Mouse (Mus musculus) MEL (cell line): Measurements from ENCODE around the gene Kxd1.

Source experiments
- BHLHE40 ChIP-seq: IDR thresholded peaks from 2 replicates; pipeline ENCODE4 v1.6.1; 2012; ENCODE audit warnings: low read depth, mild to moderate bottlenecking, inconsistent platforms, low read length, improper control_type of control experiment, borderline replicate concordance
- CHD2 ChIP-seq: IDR thresholded peaks from 2 replicates; pipeline ENCODE4 v1.6.1; 2011; ENCODE audit warnings: low read length, improper control_type of control experiment
- CTCF ChIP-seq, 3 experiments: IDR thresholded peaks in 2 of 3; conservative IDR thresholded peaks in 1 of 3; 2 replicates each; pipeline ENCODE4 v1.5.1; 2011 to 2012; ENCODE audit warnings: low read length in 3 of 3, low read depth in 2 of 3, mild to moderate bottlenecking in 2 of 3, improper control_type of control experiment in 1 of 3, inconsistent platforms in 1 of 3, mixed read lengths in 1 of 3, moderate library complexity in 1 of 3; ENCODE audit not compliant: control insufficient read depth in 1 of 3, insufficient read depth in 1 of 3, poor library complexity in 1 of 3, severe bottlenecking in 1 of 3
- E2F4 ChIP-seq: IDR thresholded peaks from 2 replicates; pipeline ENCODE4 v1.6.1; 2011; ENCODE audit warnings: low read depth, low read length, improper control_type of control experiment, borderline replicate concordance
- ELF1 ChIP-seq: IDR thresholded peaks from 2 replicates; pipeline ENCODE4 v1.6.1; 2014; ENCODE audit warnings: low read depth, mild to moderate bottlenecking, inconsistent platforms, low read length, improper control_type of control experiment, moderate library complexity
- GABPA ChIP-seq: IDR thresholded peaks from 2 replicates; pipeline ENCODE4 v1.6.1; 2012; ENCODE audit warnings: low read depth, mild to moderate bottlenecking, inconsistent platforms, low read length, improper control_type of control experiment, moderate library complexity
- HCFC1 ChIP-seq: IDR thresholded peaks from 2 replicates; pipeline ENCODE4 v1.6.1; 2012; ENCODE audit warnings: low read depth, mild to moderate bottlenecking, inconsistent platforms, low read length, improper control_type of control experiment, moderate library complexity
- JUND ChIP-seq: IDR thresholded peaks from 2 replicates; pipeline ENCODE4 v1.6.1; 2011; ENCODE audit warnings: low read depth, mild to moderate bottlenecking, improper control_type of control experiment, low read length
- MAX ChIP-seq: IDR thresholded peaks from 2 replicates; pipeline ENCODE4 v1.6.1; 2011; ENCODE audit warnings: low read length, improper control_type of control experiment
- NRF1 ChIP-seq: IDR thresholded peaks from 2 replicates; pipeline ENCODE4 v1.6.1; 2014; ENCODE audit warnings: low read depth, mild to moderate bottlenecking, inconsistent platforms, low read length, improper control_type of control experiment, moderate library complexity; ENCODE audit not compliant: poor library complexity, insufficient read depth, severe bottlenecking
- POLR2A ChIP-seq, 2 experiments: IDR thresholded peaks; 2 replicates each; pipeline ENCODE4 v1.6.1; 2011 to 2012; ENCODE audit warnings: low read length in 2 of 2, mild to moderate bottlenecking in 2 of 2, control low read depth in 1 of 2, improper control_type of control experiment in 1 of 2, low read depth in 1 of 2, moderate library complexity in 1 of 2; ENCODE audit not compliant: control insufficient read depth in 1 of 2, insufficient read depth in 1 of 2, poor library complexity in 1 of 2
- TAL1 ChIP-seq: IDR thresholded peaks from 2 replicates; pipeline ENCODE4 v1.6.1; 2012; ENCODE audit warnings: mild to moderate bottlenecking, inconsistent platforms, low read length, moderate library complexity, mixed read lengths
- UBTF ChIP-seq: IDR thresholded peaks from 2 replicates; pipeline ENCODE4 v1.6.1; 2012; ENCODE audit warnings: low read depth, mild to moderate bottlenecking, inconsistent platforms, low read length, improper control_type of control experiment, moderate library complexity, borderline replicate concordance; ENCODE audit not compliant: insufficient read depth
- ZKSCAN1 ChIP-seq: IDR thresholded peaks from 2 replicates; pipeline ENCODE4 v1.6.1; 2012; ENCODE audit warnings: low read depth, mild to moderate bottlenecking, inconsistent platforms, low read length, improper control_type of control experiment, moderate library complexity

DNA sequence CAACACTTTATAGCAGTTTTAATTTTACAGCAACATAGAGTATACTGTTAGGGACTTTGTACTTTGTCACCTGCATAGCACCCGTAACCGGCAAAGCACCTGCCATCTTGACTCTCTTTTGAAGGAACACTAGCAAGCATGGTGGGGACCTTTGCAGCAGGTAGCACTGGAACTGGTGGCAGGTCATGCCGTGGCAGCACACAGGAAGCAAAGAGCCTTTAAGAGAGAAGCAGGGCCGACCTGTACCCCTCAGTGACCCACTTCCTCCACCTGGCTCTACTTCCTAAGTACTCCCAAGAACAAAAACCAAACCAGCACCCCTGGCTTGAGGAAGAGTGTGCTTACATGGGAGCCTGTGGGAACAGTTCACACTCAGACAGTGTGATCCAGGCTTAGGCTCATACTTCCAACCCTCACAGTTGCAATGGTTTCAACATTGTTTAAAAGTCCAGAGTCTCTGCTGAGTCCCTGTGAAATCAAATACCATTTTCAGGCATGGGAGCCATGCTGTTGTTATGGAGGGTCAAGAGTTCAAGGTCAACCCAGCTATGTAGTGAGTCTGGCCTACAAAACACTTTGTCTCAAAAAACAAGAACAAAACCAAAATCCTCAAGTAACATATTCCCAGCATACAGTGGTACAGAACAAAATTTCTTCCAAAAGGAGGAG lies 27.5 kb upstream of the Kxd1 start:
- TF ChIP-seq TAL1 (no peak), UBTF (no peak), CTCF (IDR thresholded peaks at IDR 0.05 in 2 of 3, conservative IDR thresholded peaks at IDR 0.05 in 1 of 3; ENCODE audit: control insufficient read depth in 1 of 3, insufficient read depth in 1 of 3, low read depth in 2 of 3, low read length in 3 of 3, poor library complexity in 1 of 3, severe bottlenecking in 1 of 3) (no peak), JUND (no peak), NRF1 (no peak), E2F4 (no peak), HCFC1 (no peak), POLR2A (IDR thresholded peaks at IDR 0.05; ENCODE audit: control insufficient read depth in 1 of 2, insufficient read depth in 1 of 2, low read depth in 1 of 2, low read length in 2 of 2, poor library complexity in 1 of 2) (no peak), ZKSCAN1 (no peak), CHD2 (no peak), ELF1 (no peak), MAX (no peak), BHLHE40 (no peak), GABPA (no peak)
